Mouse (Mus musculus): ENCODE data around the gene Nkiras1.

Nkiras1 gene

GRCm38 (mm10) chr14:18274526-18274925 is 3.6 kb downstream of the Nkiras1 start:
- no peak for DNase-seq (ENCODE audit: extremely low read depth, low read depth)

GRCm38 (mm10) chr14:18280375-18280774 is 9.4 kb downstream of the Nkiras1 start:
- DNase-seq (ENCODE audit: extremely low read depth, low read depth): no peak

DNA sequence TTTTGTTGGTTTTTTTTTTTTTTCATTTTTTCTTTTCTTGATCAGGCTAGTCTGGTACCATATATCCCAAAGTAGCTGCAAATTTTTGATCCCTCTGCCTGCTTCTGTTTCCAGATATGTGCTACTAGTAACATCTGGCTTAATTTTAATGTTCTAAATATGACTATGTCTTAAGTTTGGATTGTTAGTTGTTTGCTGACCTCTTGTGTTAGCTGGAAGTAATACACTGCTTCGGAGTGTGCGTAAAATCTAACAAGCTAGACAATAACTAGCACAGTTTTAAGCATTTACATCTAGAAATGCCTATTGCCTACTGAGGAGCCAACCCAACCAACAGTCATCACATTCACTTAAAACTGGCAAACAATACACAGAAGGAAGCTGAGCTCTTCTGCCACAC is 13.6 kb downstream of the Nkiras1 start:
- DNase-seq (ENCODE audit: extremely low read depth, low read depth): no peak

GRCm38 (mm10) chr14:18285476-18285875 is 14.5 kb downstream of the Nkiras1 start:
- no peak for DNase-seq (ENCODE audit: extremely low read depth, low read depth)

GRCm38 (mm10) chr14:18286441-18286840 is 15.5 kb downstream of the Nkiras1 start:
- DNase-seq (ENCODE audit: extremely low read depth, low read depth): no peak

- DNase-seq (ENCODE audit: extremely low read depth, low read depth): no peak
These were observed 16.5 kb downstream of the Nkiras1 start for GRCm38 (mm10) chr14:18287391-18287790.

- no peak for DNase-seq (ENCODE audit: extremely low read depth, low read depth)
These were observed 21.2 kb downstream of the Nkiras1 start for GRCm38 (mm10) chr14:18292111-18292510.

DNA sequence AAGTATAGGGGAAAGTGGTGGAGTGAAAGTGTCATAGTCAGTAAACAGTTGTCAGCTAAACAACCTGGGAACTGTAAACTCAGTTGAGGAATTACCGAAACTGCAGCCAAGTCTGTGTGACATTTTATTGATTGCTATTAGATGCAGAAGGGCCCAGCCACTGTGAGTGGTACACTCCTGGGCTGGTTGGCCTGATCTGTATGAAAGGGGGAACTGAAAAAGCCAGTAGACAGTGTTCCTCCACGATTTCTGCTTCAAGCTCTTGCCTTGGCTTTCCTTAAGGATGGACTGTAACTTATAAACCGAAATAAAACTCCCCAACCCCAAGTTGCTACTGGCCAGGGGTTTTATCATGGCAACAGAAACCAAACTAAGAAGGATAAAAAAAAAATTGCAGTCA is 21.6 kb downstream of the Nkiras1 start:
- no peak for DNase-seq (ENCODE audit: extremely low read depth, low read depth)

GRCm38 (mm10) chr14:18297441-18297840 is 26.5 kb downstream of the Nkiras1 start:
- peak; percentile 33 for DNase-seq (ENCODE audit: extremely low read depth, low read depth)

- DNase-seq (ENCODE audit: extremely low read depth, low read depth): no peak
These were observed 27.9 kb downstream of the Nkiras1 start for GRCm38 (mm10) chr14:18298874-18299273.

DNA sequence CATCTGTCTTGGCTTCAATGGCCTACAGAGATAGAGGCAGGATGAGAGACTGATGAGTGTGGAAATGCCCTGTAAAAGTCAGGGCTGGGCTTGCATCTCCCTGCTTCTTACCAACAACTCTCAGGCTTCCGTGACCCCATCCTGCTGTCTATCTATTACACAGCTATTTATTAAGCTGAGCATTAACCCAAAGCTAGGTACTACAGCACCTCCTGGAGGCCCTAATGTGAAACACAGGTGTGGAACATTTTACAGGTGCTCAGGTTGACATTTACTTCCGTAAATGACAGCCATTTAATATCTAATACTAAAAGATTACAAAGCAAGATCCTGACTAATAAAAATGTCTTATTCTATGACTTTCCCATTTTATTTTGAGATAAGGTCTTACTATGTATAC is 29.7 kb downstream of the Nkiras1 start:
- DNase-seq (ENCODE audit: extremely low read depth, low read depth): no peak

- DNase-seq (ENCODE audit: extremely low read depth, low read depth): peak; percentile 54
These were observed 30.7 kb downstream of the Nkiras1 start for GRCm38 (mm10) chr14:18301591-18301990.

- DNase-seq (ENCODE audit: extremely low read depth, low read depth): no peak
These were observed 31.8 kb downstream of the Nkiras1 start for GRCm38 (mm10) chr14:18302750-18303149.

- DNase-seq (ENCODE audit: extremely low read depth, low read depth): no peak
These were observed 32.3 kb downstream of the Nkiras1 start for GRCm38 (mm10) chr14:18303262-18303661.

DNA sequence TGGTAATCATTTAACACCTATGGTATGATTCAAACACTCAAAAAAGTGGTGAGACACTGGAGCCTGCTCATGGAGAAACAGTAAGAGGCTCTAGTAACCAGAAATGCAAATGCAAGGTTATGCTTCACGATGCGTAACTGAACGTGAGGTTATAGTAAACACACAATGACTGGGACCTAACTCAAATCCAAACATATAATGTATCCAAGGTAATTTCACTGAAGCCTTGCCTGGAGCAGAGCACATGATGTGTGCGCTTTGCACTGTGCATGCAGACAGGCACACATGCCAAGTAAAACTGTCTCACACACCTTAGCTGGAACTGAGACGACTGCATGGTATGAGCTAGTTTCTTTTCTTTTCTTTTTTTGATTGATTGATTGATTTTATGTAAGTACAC is 33.2 kb downstream of the Nkiras1 start:
- no peak for DNase-seq (ENCODE audit: extremely low read depth, low read depth)

DNA sequence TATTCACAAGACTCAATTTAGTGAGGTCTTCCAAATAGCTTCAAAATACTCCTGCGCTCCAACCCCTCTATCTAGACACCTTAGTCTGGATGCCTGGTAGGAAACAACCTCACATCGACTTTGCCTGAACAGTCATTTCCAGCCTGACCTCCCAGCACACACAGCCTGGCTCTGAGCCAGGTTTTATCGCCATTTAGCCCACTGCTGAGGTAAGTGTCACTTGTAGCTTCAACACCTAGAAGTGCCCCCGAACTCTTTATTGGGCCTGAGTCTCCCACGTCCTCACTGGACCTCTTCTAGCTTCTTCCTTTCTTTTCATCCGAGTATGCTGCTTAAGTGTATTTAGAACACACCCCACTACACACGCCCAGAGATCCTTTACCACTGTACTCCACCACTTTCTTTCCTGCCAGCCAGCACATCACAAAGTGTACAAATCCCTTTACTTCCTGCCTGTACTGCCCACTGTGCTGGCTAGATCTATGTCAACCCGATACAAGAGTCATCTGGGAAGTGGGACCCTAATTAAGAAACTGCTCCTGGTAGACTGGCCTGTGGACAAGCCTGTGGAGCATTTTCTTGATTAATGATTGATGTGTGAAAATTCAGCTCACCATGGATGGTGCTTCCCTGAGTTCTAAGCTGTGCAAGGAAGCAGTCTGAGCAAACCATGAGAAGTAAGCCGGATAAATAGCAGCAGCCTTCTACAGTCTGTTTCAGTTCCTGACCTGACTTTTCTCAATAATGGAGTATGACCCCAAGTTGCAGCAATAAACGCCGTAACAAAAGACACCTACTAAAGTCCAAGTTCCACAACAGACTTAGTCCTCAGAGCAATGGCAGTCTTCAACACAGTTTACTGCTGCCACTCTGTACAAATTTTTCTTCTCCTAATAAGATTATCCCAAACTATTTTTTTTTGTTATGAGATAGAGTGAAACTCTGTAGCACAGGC is 46.8 kb downstream of the Nkiras1 start:
- no peak for DNase-seq (ENCODE audit: extremely low read depth, low read depth)

DNA sequence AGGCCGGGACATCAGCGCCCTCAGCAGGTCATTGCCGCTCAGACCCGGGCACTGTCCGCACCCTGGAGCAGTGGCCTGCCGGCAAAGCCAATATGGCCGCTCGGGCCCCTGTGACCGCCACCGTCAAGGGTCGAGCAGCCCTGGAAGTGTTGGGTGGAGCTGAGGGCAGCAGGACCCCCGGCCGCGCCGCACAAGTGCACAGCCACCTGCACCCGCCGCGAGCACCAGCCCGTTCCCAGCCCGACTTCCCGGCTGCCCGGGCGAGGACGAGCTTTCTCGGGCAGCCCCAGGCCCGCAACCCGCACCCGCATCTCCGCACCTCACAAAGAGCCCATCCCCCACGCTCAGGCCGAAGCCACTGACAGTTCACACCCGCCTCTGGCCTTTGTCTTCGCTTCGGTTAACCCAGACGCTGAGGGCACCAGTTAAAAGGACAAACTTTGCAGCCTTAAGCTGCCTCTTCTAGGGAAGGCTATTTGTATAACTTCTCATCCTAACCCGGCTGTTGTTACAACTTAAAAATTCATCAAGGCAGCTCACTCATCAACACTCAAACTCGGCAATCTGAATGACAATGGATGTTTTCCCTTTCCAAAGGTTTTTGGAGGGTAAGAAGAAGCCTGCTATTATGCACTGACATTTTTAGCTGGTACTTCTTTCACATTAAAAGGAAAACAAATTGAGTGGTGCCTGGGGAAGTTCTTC is 56.2 kb downstream of the Nkiras1 start:
- DNase-seq (ENCODE audit: extremely low read depth, low read depth): no peak

DNA sequence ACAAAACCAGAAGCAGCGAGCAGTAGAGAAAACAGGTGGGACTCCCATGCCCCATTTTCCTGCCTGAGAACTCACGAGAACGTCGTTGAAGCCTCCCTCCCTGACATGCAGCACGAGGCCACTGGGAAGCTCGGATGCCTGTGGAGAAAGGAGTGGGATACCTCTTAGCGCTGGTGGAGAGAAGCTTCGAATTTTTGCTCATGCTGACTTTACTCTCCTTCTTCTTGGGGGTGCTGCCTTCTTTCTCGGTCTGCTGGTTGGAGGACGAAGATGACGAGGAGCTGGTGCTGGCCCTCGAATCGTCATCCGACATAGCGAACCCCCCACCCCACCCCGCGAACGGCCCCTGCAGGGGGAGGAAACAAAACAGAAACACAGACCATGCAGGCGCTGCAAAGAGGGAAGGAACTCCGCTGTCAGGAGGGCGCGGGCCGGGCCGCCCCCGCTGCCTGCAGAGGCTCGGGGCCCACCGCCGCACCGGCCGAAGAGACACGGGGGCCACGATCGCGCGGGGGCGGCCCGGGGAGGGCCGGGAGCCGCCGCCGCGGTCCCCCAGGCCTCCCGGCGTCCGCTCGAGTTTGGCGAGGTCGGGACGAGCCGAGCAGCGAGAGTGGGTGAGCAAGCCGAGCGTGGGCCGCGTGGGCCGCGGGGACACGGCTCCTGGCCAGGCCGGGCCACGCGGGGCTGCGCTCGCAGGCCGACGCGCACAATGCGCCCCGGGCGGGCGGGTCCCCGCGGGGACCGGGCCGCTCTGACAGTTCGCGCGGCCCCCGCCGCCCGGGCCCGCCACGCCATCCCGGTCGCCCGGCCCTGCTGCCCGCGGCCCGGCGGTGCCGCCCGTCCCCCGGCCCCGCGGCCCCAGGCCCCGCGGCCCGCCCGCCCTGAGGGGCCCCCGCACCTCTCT is 60.1 kb downstream of the Nkiras1 start:
- peak; percentile 12 for DNase-seq (ENCODE audit: extremely low read depth, low read depth)

DNA sequence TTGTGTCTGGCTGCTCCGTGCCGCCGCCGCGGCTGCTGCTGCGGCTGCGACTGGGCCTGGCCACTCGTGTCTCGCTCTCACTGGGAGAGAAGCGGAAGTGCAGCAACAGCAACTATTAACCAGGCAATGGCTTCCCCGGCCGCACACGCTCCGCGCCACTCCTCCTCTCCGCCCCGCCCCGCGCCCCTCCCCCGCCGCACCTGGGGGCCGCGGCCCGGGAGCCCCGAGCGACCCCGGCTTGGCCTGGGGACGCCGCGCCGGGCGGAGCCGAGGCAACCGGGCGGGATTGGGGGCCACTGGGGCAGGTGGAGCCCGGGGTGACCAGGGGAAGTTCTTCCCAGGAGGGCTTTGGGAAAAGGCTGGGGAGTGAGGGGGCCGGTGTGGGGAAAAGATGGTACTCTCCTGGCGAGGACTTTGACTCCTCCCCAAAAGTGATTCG is 60.8 kb downstream of the Nkiras1 start, which contains the start of gene Ube2e1:
Gene Ube2e1, minus strand, starts transcription at position 167 of the 439 bp plus-strand sequence.
- DNase-seq (ENCODE audit: extremely low read depth, low read depth): peak; percentile 47

Measured in MEL-GATA-1-ER (cell line).